Mouse (Mus musculus) midbrain, postnatal 0 days (tissue): ENCODE data around the gene Arhgef25. TPM values are rescaled to one million over a fixed set of nuclear protein-coding genes. Genes with fewer than 3 reads are reported as not detected.

Experiments
- ATAC-seq: fragments of 200-750 bp; cut with Nextera tagmentation; 2 replicates; pipeline ENCODE4 v1.8.0; 2017; ENCODE audit warnings: moderate number of reproducible peaks, mild to moderate bottlenecking, moderate TSS enrichment, moderate library complexity; ENCODE audit not compliant: low FRiP score
- DNase-seq: peaks from one replicate; pipeline ENCODE4 v3.0.0-alpha.2; 2015; ENCODE audit warnings: low spot score
- H3K27ac ChIP-seq: fragments of 300-500 bp; sonication (generic); 2 replicates; pipeline ENCODE4 v1.5.1; 2014; ENCODE audit warnings: low read depth, mild to moderate bottlenecking, low read length, mixed read lengths
- H3K27me3 ChIP-seq: fragments of 300-500 bp; sonication (generic); 2 replicates; pipeline ENCODE4 v1.6.1; 2014; ENCODE audit warnings: low read length, control low read depth, mixed read lengths; ENCODE audit not compliant: insufficient read depth
- H3K36me3 ChIP-seq: fragments of 300-500 bp; sonication (generic); 2 replicates; pipeline ENCODE4 v1.6.1; 2014; ENCODE audit warnings: low read length, control low read depth, mixed read lengths; ENCODE audit not compliant: insufficient read depth
- H3K4me1 ChIP-seq: fragments of 300-500 bp; sonication (generic); 2 replicates; pipeline ENCODE4 v1.6.1; 2014; ENCODE audit warnings: mild to moderate bottlenecking, control low read depth, antibody characterized with exemption, low read length, mixed read lengths; ENCODE audit not compliant: insufficient read depth
- H3K4me2 ChIP-seq: fragments of 300-500 bp; sonication (generic); 2 replicates; pipeline ENCODE4 v1.6.1; 2014; ENCODE audit warnings: low read depth, mild to moderate bottlenecking, low read length, mixed read lengths; ENCODE audit not compliant: poor library complexity, severe bottlenecking
- H3K4me3 ChIP-seq: fragments of 300-500 bp; sonication (generic); 2 replicates; pipeline ENCODE4 v1.5.1; 2014; ENCODE audit warnings: low read depth, mild to moderate bottlenecking, low read length, moderate library complexity
- H3K9ac ChIP-seq: fragments of 300-500 bp; sonication (generic); replicated peaks from 2 replicates; pipeline ENCODE4 v1.6.1; 2014; ENCODE audit warnings: mild to moderate bottlenecking, low read length, moderate library complexity, mixed read lengths; ENCODE audit not compliant: poor library complexity, severe bottlenecking
- H3K9me3 ChIP-seq: fragments of 300-500 bp; sonication (generic); 2 replicates; pipeline ENCODE4 v1.6.1; 2016; ENCODE audit warnings: low read length, control low read depth
- CTCF ChIP-seq: IDR thresholded peaks from 2 replicates; pipeline ENCODE4 v1.5.1; 2016; ENCODE audit warnings: antibody characterized with exemption, mild to moderate bottlenecking
- WGBS: fragments of 180-500 bp; shearing (Covaris S2); extraction: QIAGEN DNeasy Blood & Tissue Kit; methylation state at CpG from one replicate; pipeline ENCODE4 v1.1.7; 2014; 5-methylcytosine and 5-hydroxymethylcytosine counted together
- polyA plus RNA-seq: library from polyadenylated mRNA; unstranded; fragments of >200 nt; fragmentation: Nextera tagmentation; extraction: Ambion mirVana; gene quantifications from 2 replicates; pipeline ENCODE4 v1.2.1, GENCODE M21; 2015
- total RNA-seq: library from RNA; depleted of rRNA; stranded (reverse); fragments of >200 nt; gene quantifications from 2 replicates; pipeline ENCODE4 v1.2.3, GENCODE M21; 2014

Arhgef25 gene
- total and polyA plus RNA-seq, 2 experiments from 2014 or later = 13.5 to 48.8 TPM

- no peak overlapping the region for H3K4me3 ChIP-seq
- H3K4me2 ChIP-seq = no peak overlapping the region
- H3K36me3 ChIP-seq = peaks cover 42% of the 10 kb centered on the region
- peak; percentile 38 for TF ChIP-seq CTCF
- no peaks in the 10 kb centered on the region for H3K27me3 ChIP-seq
- whole genome bisulfite sequencing = 81% methylated on average over 8 of the region's 8 CpGs
- DNase-seq = no peak
- H3K4me1 ChIP-seq = peaks cover 6% of the 10 kb centered on the region; the same call in 1 of the 2 replicates
- ATAC-seq = no peak
- no peaks in the 10 kb centered on the region for H3K9me3 ChIP-seq
- no peak overlapping the region for H3K9ac ChIP-seq
- no peak overlapping the region for H3K27ac ChIP-seq
These were observed 10.4 kb upstream of the Arhgef25 start for GRCm38 (mm10) chr10:127200279-127200678.

- Histone ChIP-seq H3K36me3 (peaks cover 34% of the 10 kb centered on the region), H3K27me3 (no peaks in the 10 kb centered on the region), H3K27ac (no peak overlapping the region; the same call in 1 of the 2 replicates), H3K9me3 (no peaks in the 10 kb centered on the region), H3K4me2 (no peak overlapping the region), H3K9ac (no peak overlapping the region), H3K4me1 (peaks cover 6% of the 10 kb centered on the region; the same call in 1 of the 2 replicates), H3K4me3 (no peak overlapping the region)
- ATAC-seq (no peak), DNase-seq (no peak)
- TF ChIP-seq CTCF = no peak
- 79% methylated on average over 11 of the region's 11 CpGs for WGBS
These were observed 9.6 kb upstream of the Arhgef25 start for GRCm38 (mm10) chr10:127199474-127199873.

GRCm38 (mm10) chr10:127199068-127199467 lies 9.2 kb upstream of the Arhgef25 start:
- 0 out of 2 replicates have a peak overlapping the region, but pooled peaks have one; percentile 26 for H3K27ac ChIP-seq
- no peaks in the 10 kb centered on the region for H3K27me3 ChIP-seq
- no peak overlapping the region for H3K4me2 ChIP-seq
- no peak for TF ChIP-seq CTCF
- no peak for ATAC-seq
- no peak overlapping the region for H3K4me3 ChIP-seq
- DNase-seq = no peak
- H3K9me3 ChIP-seq = no peaks in the 10 kb centered on the region
- H3K36me3 ChIP-seq = peaks cover 34% of the 10 kb centered on the region
- H3K9ac ChIP-seq = no peak overlapping the region
- 60% methylated on average over 5 of the region's 5 CpGs for WGBS
- peaks cover 6% of the 10 kb centered on the region; the same call in 1 of the 2 replicates for H3K4me1 ChIP-seq

GRCm38 (mm10) chr10:127198492-127198891 lies 8.6 kb upstream of the Arhgef25 start:
- Histone ChIP-seq H3K4me2 (no peak overlapping the region), H3K9me3 (no peaks in the 10 kb centered on the region), H3K4me3 (no peak overlapping the region), H3K36me3 (peaks cover 29% of the 10 kb centered on the region), H3K9ac (no peak overlapping the region), H3K27me3 (no peaks in the 10 kb centered on the region), H3K27ac (0 out of 2 replicates have a peak overlapping the region, but pooled peaks have one; percentile 26), H3K4me1 (peaks cover 6% of the 10 kb centered on the region; the same call in 1 of the 2 replicates)
- no peak for TF ChIP-seq CTCF
- DNase-seq (no peak), ATAC-seq (no peak)
- 67% methylated on average over 2 of the region's 2 CpGs for WGBS

GRCm38 (mm10) chr10:127197505-127198110 lies 7.7 kb upstream of the Arhgef25 start:
- no peak for ATAC-seq
- Histone ChIP-seq H3K4me2 (no peak overlapping the region), H3K9me3 (no peaks in the 10 kb centered on the region), H3K4me3 (no peak overlapping the region), H3K27ac (0 out of 2 replicates have a peak overlapping the region, but pooled peaks have one; percentile 12), H3K36me3 (peaks cover 34% of the 10 kb centered on the region), H3K9ac (no peak overlapping the region), H3K27me3 (no peaks in the 10 kb centered on the region), H3K4me1 (peaks cover 6% of the 10 kb centered on the region; the same call in 1 of the 2 replicates)
- DNase-seq = no peak
- WGBS = 90% methylated on average over 11 of the region's 11 CpGs
- TF ChIP-seq CTCF = no peak

- DNase-seq (no peak), ATAC-seq (no peak)
- 91% methylated on average over 8 of the region's 8 CpGs for WGBS
- Histone ChIP-seq H3K9ac (no peak overlapping the region), H3K36me3 (peaks cover 36% of the 10 kb centered on the region), H3K9me3 (no peaks in the 10 kb centered on the region), H3K4me2 (no peak overlapping the region), H3K27me3 (no peaks in the 10 kb centered on the region), H3K4me3 (no peak overlapping the region), H3K4me1 (peaks cover 6% of the 10 kb centered on the region; the same call in 1 of the 2 replicates), H3K27ac (0 out of 2 replicates have a peak overlapping the region, but pooled peaks have one; percentile 12)
- TF ChIP-seq CTCF = no peak
These were observed 7.2 kb upstream of the Arhgef25 start for GRCm38 (mm10) chr10:127197104-127197503.
